ENCODE assay signal across 7 mouse cellular contexts in the genomic region with DNA sequence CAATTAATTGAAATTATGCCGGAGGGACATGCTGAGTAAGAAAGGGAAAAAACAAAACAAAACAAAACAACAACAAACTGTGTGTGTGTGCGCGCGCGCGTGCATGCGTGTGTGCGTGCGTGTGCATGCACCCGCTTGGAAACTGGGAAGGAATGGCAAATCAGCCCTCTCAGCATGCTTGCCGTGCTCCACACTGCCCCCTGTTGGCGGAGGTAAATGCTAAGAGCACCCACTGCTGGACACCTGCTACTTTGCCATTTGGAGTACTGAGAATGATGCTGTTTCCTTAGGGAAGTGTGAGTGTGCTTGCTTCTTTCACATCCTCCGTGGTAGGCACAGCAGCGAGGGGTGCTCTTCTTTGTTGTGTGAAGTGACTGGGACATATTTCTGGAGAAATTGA.
DNase-seq lines count a peak whose midpoint lies in the region; ATAC-seq and TF ChIP-seq lines count a peak whose summit lies in the region.

No protein-coding gene starts in this region.

- no peak overlapping the region for H3K4me3 ChIP-seq in left cerebral cortex, adult 2 months
- no peak overlapping the region for H3K4me3 ChIP-seq in midbrain, embryonic 16.5 days (ENCODE audit: low read depth, low read length)

- no peak for DNase-seq in left cerebral cortex, adult 2 months (ENCODE audit: extremely low spot score in 1 of 2, low spot score in 2 of 2)
- DNase-seq in left cerebral cortex, postnatal 10 days (ENCODE audit: extremely low spot score in 1 of 2, low spot score in 2 of 2), result no peak
- peak; percentile 82 for DNase-seq in R1 (ENCODE audit: low read depth, low spot score)
- peak; percentile 61 for DNase-seq in induced T-regulatory cell, adult 2 months (ENCODE audit: low read depth)
- peak; percentile 69 for DNase-seq in testis, postnatal 10 days (ENCODE audit: low spot score)
- DNase-seq in layer of hippocampus, adult 11-12 months (ENCODE audit: low spot score), result no peak

- WGBS in midbrain, embryonic 16.5 days, result 82% methylated on average over 14 of the region's 14 CpGs

- H3K4me2 ChIP-seq in midbrain, embryonic 16.5 days (ENCODE audit: low read length), result no peak overlapping the region

- no peaks in the 10 kb centered on the region for H3K4me1 ChIP-seq in midbrain, embryonic 16.5 days (ENCODE audit: control insufficient read depth, insufficient read depth, low read length)

- H3K9ac ChIP-seq in midbrain, embryonic 16.5 days (ENCODE audit: low read depth, low read length), result no peak overlapping the region

- no peaks in the 10 kb centered on the region for H3K9me3 ChIP-seq in midbrain, embryonic 16.5 days (replicated peaks; ENCODE audit: control insufficient read depth, low read length, poor library complexity, severe bottlenecking)

- H3K36me3 ChIP-seq in midbrain, embryonic 16.5 days (ENCODE audit: control insufficient read depth, insufficient read depth, low read length), result no peaks in the 10 kb centered on the region

- no peak for ATAC-seq in midbrain, embryonic 16.5 days

- TF ChIP-seq CTCF in left cerebral cortex, adult 2 months (IDR thresholded peaks at IDR 0.05), result peak; percentile 46

- intact Hi-C loops in left cerebral cortex, adult 2 months (cut with DNase I), result no loop called here
- intact Hi-C loops in left cerebral cortex, postnatal 10 days (cut with DNase I), result no loop called here

- H3K27ac ChIP-seq in left cerebral cortex, adult 2 months, result no peak overlapping the region
- no peak overlapping the region for H3K27ac ChIP-seq in midbrain, embryonic 16.5 days (ENCODE audit: low read length)

- H3K27me3 ChIP-seq in midbrain, embryonic 16.5 days (ENCODE audit: control insufficient read depth, insufficient read depth, low read depth, low read length), result no peaks in the 10 kb centered on the region

Comparison
In these comparisons a context has a peak if more than half of its experiments do, and no peak if none do; other contexts are left out.
1. DNase-seq: peak in R1 (single experiment), induced T-regulatory cell, adult 2 months (single experiment) and testis, postnatal 10 days (single experiment); none in left cerebral cortex, adult 2 months (0 of 2), left cerebral cortex, postnatal 10 days (0 of 2) and layer of hippocampus, adult 11-12 months (single experiment).